Mouse (Mus musculus): ENCODE results near the gene Rgl1. TPM values are rescaled to one million over a fixed set of nuclear protein-coding genes. Genes with fewer than 3 reads are reported as not detected.
A peak's percentile ranks its signal among the peaks of the same experiment; 100 is the strongest.

Gene Rgl1
- polyA plus RNA-seq, 1 experiment: 11.9 TPM

DNA sequence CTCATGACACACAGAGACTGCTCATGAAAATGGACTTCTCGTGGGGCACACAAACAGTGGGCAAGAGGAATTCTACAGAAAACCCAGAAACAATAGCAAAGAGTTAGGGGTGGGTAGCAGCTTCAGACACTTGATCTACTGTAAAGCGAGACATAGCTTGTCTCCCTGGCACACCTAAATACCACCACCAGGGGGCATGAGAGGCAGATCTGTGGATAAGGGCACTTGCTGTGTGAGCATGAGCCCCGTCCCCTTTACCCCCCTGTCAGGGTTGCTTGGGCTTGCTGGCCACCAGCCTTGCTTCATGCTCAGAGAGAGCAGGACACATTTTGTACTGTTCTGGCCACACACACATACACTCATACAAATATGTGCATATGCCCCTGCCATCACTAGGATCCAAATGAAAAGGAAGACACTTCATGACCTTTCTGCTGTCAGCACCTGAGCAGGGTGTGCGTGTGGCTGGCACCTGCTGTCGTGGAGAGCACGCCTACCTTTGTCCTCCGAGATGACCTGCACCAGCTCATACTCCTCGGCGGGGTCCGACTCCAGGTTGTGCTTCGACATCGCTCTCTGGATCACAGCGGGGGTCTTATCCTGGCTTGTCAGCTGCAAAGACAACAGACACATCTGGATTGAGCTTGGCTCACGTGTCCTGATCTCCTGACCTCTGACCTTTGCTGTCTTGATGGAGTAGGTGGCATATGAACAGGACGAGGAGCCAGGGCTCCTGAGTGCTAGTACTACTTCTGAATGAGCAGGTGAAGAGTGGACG is 245.2 kb downstream of the Rgl1 start:
- Histone ChIP-seq H3K4me3 (ENCODE audit: insufficient read depth, low read length) (no peak overlapping the region), H3K27ac (ENCODE audit: insufficient read depth, low read depth, low read length) (no peak overlapping the region), H3K4me1 (ENCODE audit: control insufficient read depth, insufficient read depth, low read length) (peaks cover 20% of the 10 kb centered on the region)
- peak; percentile 34; the same call in 1 of the 2 replicates for TF ChIP-seq CTCF (IDR thresholded peaks at IDR 0.05; ENCODE audit: low read depth, low read length)
- no peak for TF ChIP-seq POLR2A (IDR thresholded peaks at IDR 0.05; ENCODE audit: borderline replicate concordance, low read depth, low read length)

DNA sequence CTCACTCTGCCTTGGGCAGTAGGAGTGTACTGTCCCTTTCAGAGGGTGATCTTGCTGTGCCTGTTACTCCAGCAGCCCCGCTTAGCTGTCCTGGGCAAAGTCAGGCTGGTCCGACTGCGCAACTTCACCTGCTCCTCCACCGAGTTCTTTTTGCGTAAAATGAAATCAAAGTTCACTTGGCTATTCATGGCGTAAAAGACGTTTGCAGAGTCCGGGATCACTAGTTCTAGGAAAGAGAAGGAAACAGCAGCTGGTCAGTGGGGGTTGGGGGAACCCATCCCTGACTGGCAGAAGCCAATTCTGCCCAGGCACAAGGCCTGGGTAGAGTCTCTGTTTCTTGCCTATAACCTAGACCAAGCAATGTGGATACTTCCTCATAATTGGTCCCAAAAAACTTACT is 247.2 kb downstream of the Rgl1 start:
- Histone ChIP-seq H3K4me3 (ENCODE audit: insufficient read depth, low read length) (no peak overlapping the region), H3K4me1 (ENCODE audit: control insufficient read depth, insufficient read depth, low read length) (peaks cover 5% of the 10 kb centered on the region), H3K27ac (ENCODE audit: insufficient read depth, low read depth, low read length) (no peak overlapping the region)
- TF ChIP-seq POLR2A (IDR thresholded peaks at IDR 0.05; ENCODE audit: borderline replicate concordance, low read depth, low read length) (no peak), CTCF (IDR thresholded peaks at IDR 0.05; ENCODE audit: low read depth, low read length) (no peak)

DNA sequence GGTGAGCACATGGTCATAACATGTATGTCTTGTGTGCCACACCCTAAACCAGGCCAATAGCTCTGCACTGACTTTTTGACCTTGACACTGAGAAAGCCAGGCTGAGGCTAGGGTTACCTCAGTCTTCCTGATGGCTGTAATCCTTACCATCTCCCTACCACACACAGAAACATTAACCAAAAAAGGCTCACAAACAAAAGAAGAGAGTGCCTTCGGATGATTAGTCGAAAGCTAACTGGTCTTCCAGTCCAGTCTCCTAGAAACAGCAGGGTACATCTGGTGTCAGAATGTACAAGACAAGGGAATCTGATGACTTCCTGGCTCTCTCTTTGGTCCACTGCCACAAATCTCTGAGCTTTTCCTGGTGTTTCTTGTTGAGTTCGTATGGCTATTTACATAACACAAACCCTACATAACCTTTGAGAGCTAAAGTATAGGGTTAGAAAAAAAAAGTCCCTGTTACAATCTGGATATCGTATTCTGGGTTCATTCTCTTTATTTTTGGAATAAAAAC is 249.0 kb downstream of the Rgl1 start:
- no peak for TF ChIP-seq CTCF (IDR thresholded peaks at IDR 0.05; ENCODE audit: low read depth, low read length)
- no peak for TF ChIP-seq POLR2A (IDR thresholded peaks at IDR 0.05; ENCODE audit: borderline replicate concordance, low read depth, low read length)
- no peaks in the 10 kb centered on the region for H3K4me1 ChIP-seq (ENCODE audit: control insufficient read depth, insufficient read depth, low read length)
- no peak overlapping the region for H3K4me3 ChIP-seq (ENCODE audit: insufficient read depth, low read length)
- H3K27ac ChIP-seq (ENCODE audit: insufficient read depth, low read depth, low read length): no peak overlapping the region

DNA sequence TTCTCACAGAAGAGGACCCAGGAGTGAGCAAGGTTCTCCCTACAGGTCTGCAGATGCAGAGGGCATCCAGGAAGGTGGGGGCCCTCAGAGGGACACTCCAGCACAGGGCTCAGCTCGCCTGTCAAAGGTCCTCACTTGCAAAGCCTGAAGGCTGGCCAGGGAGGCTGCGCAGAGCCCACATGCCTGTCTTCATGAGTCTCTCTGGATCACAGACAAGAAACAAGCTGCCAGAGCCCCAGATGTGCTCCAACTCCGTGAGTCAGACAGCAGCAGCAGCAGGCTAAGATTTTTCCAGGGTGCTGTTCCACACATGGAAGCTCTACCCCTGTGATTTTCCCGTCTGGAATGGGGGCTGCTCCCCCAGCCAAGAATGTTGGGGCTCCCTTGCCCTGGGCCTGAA is 251.9 kb downstream of the Rgl1 start:
- H3K4me1 ChIP-seq (ENCODE audit: control insufficient read depth, insufficient read depth, low read length): no peaks in the 10 kb centered on the region
- H3K27ac ChIP-seq (ENCODE audit: insufficient read depth, low read depth, low read length): no peak overlapping the region
- no peak overlapping the region for H3K4me3 ChIP-seq (ENCODE audit: insufficient read depth, low read length)
- no peak for TF ChIP-seq POLR2A (IDR thresholded peaks at IDR 0.05; ENCODE audit: borderline replicate concordance, low read depth, low read length)
- TF ChIP-seq CTCF (IDR thresholded peaks at IDR 0.05; ENCODE audit: low read depth, low read length): no peak

- no peak overlapping the region for H3K4me3 ChIP-seq (ENCODE audit: insufficient read depth, low read length)
- no peak for TF ChIP-seq POLR2A (IDR thresholded peaks at IDR 0.05; ENCODE audit: borderline replicate concordance, low read depth, low read length)
- peak; percentile 23; the same call in 1 of the 2 replicates for TF ChIP-seq CTCF (IDR thresholded peaks at IDR 0.05; ENCODE audit: low read depth, low read length)
- no peaks in the 10 kb centered on the region for H3K4me1 ChIP-seq (ENCODE audit: control insufficient read depth, insufficient read depth, low read length)
- H3K27ac ChIP-seq (ENCODE audit: insufficient read depth, low read depth, low read length): no peak overlapping the region
Measured at GRCm38 (mm10) chr1:152511237-152511636, 254.9 kb downstream of the Rgl1 start.

DNA sequence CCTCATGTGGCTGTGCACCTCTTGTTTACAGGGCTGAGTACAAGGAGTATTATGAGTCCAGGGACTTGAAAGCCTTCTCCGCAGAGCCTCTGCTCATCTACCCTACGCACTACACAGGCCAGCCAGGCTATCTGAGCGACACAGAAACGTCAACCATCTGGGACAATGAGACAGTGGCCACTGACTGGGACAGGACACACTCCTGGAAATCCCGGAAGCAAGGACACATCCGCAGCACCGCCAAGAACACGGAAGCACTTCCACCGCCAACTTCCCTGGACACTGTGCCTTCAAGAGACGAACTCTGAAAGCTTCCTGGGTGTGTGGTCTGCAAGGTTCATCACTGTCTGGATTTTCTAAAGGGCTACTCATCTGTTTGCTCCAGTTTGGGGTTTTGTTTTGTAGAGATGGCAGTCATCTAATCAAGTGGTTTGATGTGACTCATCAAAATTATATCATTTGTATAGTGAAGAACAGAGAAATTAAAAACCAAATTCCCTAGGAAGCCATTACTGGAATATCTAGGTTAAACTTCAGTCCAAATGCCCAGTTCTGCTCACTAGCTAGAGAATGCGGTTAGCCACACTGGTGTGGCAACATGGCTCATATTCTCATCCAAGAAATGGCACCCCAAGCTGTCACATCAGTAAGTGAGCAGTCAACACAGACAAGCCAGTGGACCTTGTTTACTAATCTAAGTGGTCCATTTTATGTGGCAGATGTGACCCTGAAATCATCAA is 257.5 kb downstream of the Rgl1 start:
- Histone ChIP-seq H3K4me3 (ENCODE audit: insufficient read depth, low read length) (no peak overlapping the region), H3K27ac (ENCODE audit: insufficient read depth, low read depth, low read length) (no peak overlapping the region), H3K4me1 (ENCODE audit: control insufficient read depth, insufficient read depth, low read length) (no peaks in the 10 kb centered on the region)
- no peak for TF ChIP-seq CTCF (IDR thresholded peaks at IDR 0.05; ENCODE audit: low read depth, low read length)
- no peak for TF ChIP-seq POLR2A (IDR thresholded peaks at IDR 0.05; ENCODE audit: borderline replicate concordance, low read depth, low read length)

DNA sequence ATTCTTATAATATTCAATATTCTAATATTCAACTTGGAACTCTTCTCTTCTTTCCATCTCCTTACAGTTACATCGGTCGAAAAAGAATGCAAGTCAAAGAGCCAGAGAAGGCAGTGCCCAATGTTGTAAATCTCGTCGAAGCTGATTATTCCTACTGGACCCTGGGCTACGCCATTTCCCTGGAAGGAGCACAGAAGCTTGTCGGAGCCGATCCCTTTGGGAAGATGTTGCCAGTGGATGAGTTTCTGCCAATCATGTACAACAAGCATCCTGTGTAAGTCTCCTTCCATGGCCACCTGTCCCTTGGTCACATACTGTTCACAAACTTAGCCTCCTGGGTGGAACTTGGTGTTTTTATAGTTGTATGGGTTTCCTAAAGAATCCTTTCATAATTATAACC is 259.4 kb downstream of the Rgl1 start:
- Histone ChIP-seq H3K27ac (ENCODE audit: insufficient read depth, low read depth, low read length) (no peak overlapping the region), H3K4me1 (ENCODE audit: control insufficient read depth, insufficient read depth, low read length) (no peaks in the 10 kb centered on the region), H3K4me3 (ENCODE audit: insufficient read depth, low read length) (no peak overlapping the region)
- TF ChIP-seq CTCF (IDR thresholded peaks at IDR 0.05; ENCODE audit: low read depth, low read length): no peak
- TF ChIP-seq POLR2A (IDR thresholded peaks at IDR 0.05; ENCODE audit: borderline replicate concordance, low read depth, low read length): no peak

DNA sequence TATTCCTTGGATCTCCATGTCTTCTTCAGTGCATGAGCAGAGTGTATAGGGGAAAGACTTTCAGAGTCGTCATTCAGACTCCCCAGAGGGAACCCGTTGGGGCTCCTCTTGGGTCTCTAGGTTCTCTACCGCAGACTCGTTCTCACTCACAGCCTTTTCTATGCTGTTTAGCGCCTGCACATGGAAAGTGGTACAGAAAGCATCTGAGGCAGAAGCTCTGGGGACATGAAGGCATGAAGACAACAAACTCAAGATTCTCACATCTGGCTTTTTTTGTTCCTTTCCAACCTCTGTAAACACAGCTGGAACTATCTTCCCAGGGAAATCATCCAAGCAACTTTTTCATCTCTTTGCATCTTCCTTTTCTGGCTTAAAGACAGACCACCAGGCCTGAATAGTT is 260.0 kb downstream of the Rgl1 start:
- Histone ChIP-seq H3K27ac (ENCODE audit: insufficient read depth, low read depth, low read length) (no peak overlapping the region), H3K4me1 (ENCODE audit: control insufficient read depth, insufficient read depth, low read length) (no peaks in the 10 kb centered on the region), H3K4me3 (ENCODE audit: insufficient read depth, low read length) (no peak overlapping the region)
- TF ChIP-seq POLR2A (IDR thresholded peaks at IDR 0.05; ENCODE audit: borderline replicate concordance, low read depth, low read length) (no peak), CTCF (IDR thresholded peaks at IDR 0.05; ENCODE audit: low read depth, low read length) (no peak)

GRCm38 (mm10) chr1:152499802-152500201 is 266.3 kb downstream of the Rgl1 start:
- no peak overlapping the region for H3K4me3 ChIP-seq (ENCODE audit: insufficient read depth, low read length)
- no peaks in the 10 kb centered on the region for H3K4me1 ChIP-seq (ENCODE audit: control insufficient read depth, insufficient read depth, low read length)
- TF ChIP-seq POLR2A (IDR thresholded peaks at IDR 0.05; ENCODE audit: borderline replicate concordance, low read depth, low read length): no peak
- TF ChIP-seq CTCF (IDR thresholded peaks at IDR 0.05; ENCODE audit: low read depth, low read length): no peak
- no peak overlapping the region for H3K27ac ChIP-seq (ENCODE audit: insufficient read depth, low read depth, low read length)

GRCm38 (mm10) chr1:152497581-152497980 is 268.6 kb downstream of the Rgl1 start:
- Histone ChIP-seq H3K4me1 (ENCODE audit: control insufficient read depth, insufficient read depth, low read length) (no peaks in the 10 kb centered on the region), H3K4me3 (ENCODE audit: insufficient read depth, low read length) (no peak overlapping the region), H3K27ac (ENCODE audit: insufficient read depth, low read depth, low read length) (no peak overlapping the region)
- TF ChIP-seq CTCF (IDR thresholded peaks at IDR 0.05; ENCODE audit: low read depth, low read length): no peak
- no peak for TF ChIP-seq POLR2A (IDR thresholded peaks at IDR 0.05; ENCODE audit: borderline replicate concordance, low read depth, low read length)

All from bone marrow macrophage, adult 2 months (primary cell).